Mouse (Mus musculus) bone marrow macrophage, adult 2 months (primary cell): ENCODE data around the gene Nt5c. TPM values are rescaled to one million over a fixed set of nuclear protein-coding genes. Genes with fewer than 3 reads are reported as not detected.
"Not testable (repeated sequence)": the region's sequence is repeated elsewhere in the genome, so short reads cannot be mapped to it uniquely, and the experiment has no call there.

ENCODE experiments used
- H3K27ac ChIP-seq: 2 replicates; pipeline ENCODE4 v1.5.1; 2012; ENCODE audit warnings: low read depth, low read length; ENCODE audit not compliant: insufficient read depth
- H3K4me1 ChIP-seq: 2 replicates; pipeline ENCODE4 v1.6.1; 2012; ENCODE audit warnings: low read length; ENCODE audit not compliant: control insufficient read depth, insufficient read depth
- H3K4me3 ChIP-seq: 2 replicates; pipeline ENCODE4 v1.5.1; 2012; ENCODE audit warnings: mild to moderate bottlenecking, low read length, moderate library complexity; ENCODE audit not compliant: insufficient read depth
- CTCF ChIP-seq: IDR thresholded peaks from 2 replicates; pipeline ENCODE4 v1.5.1; 2012; ENCODE audit warnings: low read depth, mild to moderate bottlenecking, low read length, moderate library complexity
- POLR2A ChIP-seq: IDR thresholded peaks from 2 replicates; pipeline ENCODE4 v1.6.1; 2012; ENCODE audit warnings: mild to moderate bottlenecking, low read depth, low read length, borderline replicate concordance
- polyA plus RNA-seq: library from polyadenylated mRNA; stranded (reverse); fragments of >200 nt; gene quantifications from 2 replicates; pipeline ENCODE4 v1.2.4, GENCODE M21; 2012; ENCODE audit not compliant: missing spikeins, insufficient read depth, insufficient read length

Gene Nt5c
- polyA plus RNA-seq, 1 experiment: 66.3 TPM

- peaks cover 41% of the 10 kb centered on the region for H3K4me1 ChIP-seq
- TF ChIP-seq POLR2A (no peak), CTCF (no peak)
- H3K4me3 ChIP-seq: no peak overlapping the region
- no peak overlapping the region for H3K27ac ChIP-seq
Observed at GRCm38 (mm10) chr11:115511121-115511520, 19.5 kb upstream of the Nt5c start.

GRCm38 (mm10) chr11:115510507-115510888 is 18.8 kb upstream of the Nt5c start:
- TF ChIP-seq CTCF (no peak), POLR2A (no peak)
- Histone ChIP-seq H3K4me1 (peaks cover 44% of the 10 kb centered on the region), H3K27ac (no peak overlapping the region), H3K4me3 (no peak overlapping the region)

- Histone ChIP-seq H3K27ac (no peak overlapping the region), H3K4me3 (no peak overlapping the region), H3K4me1 (peaks cover 43% of the 10 kb centered on the region)
- TF ChIP-seq CTCF (no peak), POLR2A (no peak)
Observed at GRCm38 (mm10) chr11:115509773-115510506, 18.3 kb upstream of the Nt5c start.

- Histone ChIP-seq H3K27ac (no peak overlapping the region), H3K4me3 (no peak overlapping the region), H3K4me1 (peaks cover 41% of the 10 kb centered on the region)
- TF ChIP-seq CTCF: no peak
- TF ChIP-seq POLR2A: no peak
Observed at GRCm38 (mm10) chr11:115508061-115508460, 16.4 kb upstream of the Nt5c start.

GRCm38 (mm10) chr11:115506586-115506985 is 14.9 kb upstream of the Nt5c start:
- Histone ChIP-seq H3K27ac (no peak overlapping the region), H3K4me1 (peaks cover 32% of the 10 kb centered on the region)

GRCm38 (mm10) chr11:115502636-115503035 is 11.0 kb upstream of the Nt5c start:
- Histone ChIP-seq H3K4me1 (peaks cover 4% of the 10 kb centered on the region; the same call in 1 of the 2 replicates), H3K27ac (no peak overlapping the region), H3K4me3 (no peak overlapping the region)
- TF ChIP-seq CTCF (no peak), POLR2A (no peak)

More at GRCm38 (mm10) chr11:115506586-115506985, 14.9 kb upstream of the Nt5c start:
- no peak overlapping the region for H3K4me3 ChIP-seq
- TF ChIP-seq CTCF (no peak), POLR2A (no peak)

GRCm38 (mm10) chr11:115496559-115496958 is 4.9 kb upstream of the Nt5c start:
- not testable (repeated sequence) for H3K4me3 ChIP-seq, H3K27ac ChIP-seq, H3K4me1 ChIP-seq

GRCm38 (mm10) chr11:115492387-115492786 is 725 bp upstream of the Nt5c start:
- Histone ChIP-seq H3K4me3 (peak overlapping the region; percentile 79), H3K4me1 (peaks cover 4% of the 10 kb centered on the region), H3K27ac (no peak overlapping the region)
- TF ChIP-seq POLR2A: no peak
- TF ChIP-seq CTCF: no peak

- Histone ChIP-seq H3K4me1 (peaks cover 3% of the 10 kb centered on the region), H3K27ac (no peak overlapping the region), H3K4me3 (peak overlapping the region; percentile 79)
- TF ChIP-seq POLR2A (no peak), CTCF (no peak)
Observed at GRCm38 (mm10) chr11:115490441-115491355, 964 bp downstream of the Nt5c start.

GRCm38 (mm10) chr11:115488551-115489104 is 3.0 kb downstream of the Nt5c start:
- peaks cover 3% of the 10 kb centered on the region for H3K4me1 ChIP-seq
- no peak overlapping the region for H3K4me3 ChIP-seq
- no peak overlapping the region for H3K27ac ChIP-seq
- TF ChIP-seq CTCF (no peak), POLR2A (no peak)
